Mouse (Mus musculus): Measurements from ENCODE around the gene Bcl2a1b.
"Not testable (repeated sequence)": the region's sequence is repeated elsewhere in the genome, so short reads cannot be mapped to it uniquely, and the experiment has no call there.

- not testable (repeated sequence) for TF ChIP-seq POLR2A (IDR thresholded peaks at IDR 0.05; ENCODE audit: low read depth, low read length); CTCF (IDR thresholded peaks at IDR 0.05; ENCODE audit: extremely low read depth, insufficient read depth, insufficient read length, insufficient replicate concordance)
Measured at GRCm38 (mm10) chr9:89220704-89221287, 21.8 kb downstream of the Bcl2a1b start.

All from spleen, adult 2 months (tissue).